Comparison of ENCODE assay signal across 9 mouse cellular contexts in genomic region chr11:77931541-77932433, GRCm38 (mm10). TPM values are rescaled to one million over a fixed set of nuclear protein-coding genes. Genes with fewer than 3 reads are reported as not detected.
DNase-seq lines count a peak whose midpoint lies in the region; ATAC-seq and TF ChIP-seq lines count a peak whose summit lies in the region.
"Had no signal": no experiment of that assay in that cellular context is flagged by ENCODE, and none has a peak within 500 bp of the region (broad histone marks: within the 10 kb centered on the region; RNA-seq: fewer than 3 reads in every experiment).

No protein-coding gene starts in this region.

- peaks cover 70% of the 10 kb centered on the region for H3K27me3 ChIP-seq in heart, postnatal 0 days (ENCODE audit: control insufficient read depth, insufficient read depth, low read length)
- H3K27me3 ChIP-seq in hindbrain, embryonic 14.5 days (ENCODE audit: control insufficient read depth, insufficient read depth, low read length): peaks cover 12% of the 10 kb centered on the region
- H3K27me3 ChIP-seq in midbrain, embryonic 15.5 days (replicated peaks): no peaks in the 10 kb centered on the region

- peak overlapping the region; percentile 68 for H3K4me2 ChIP-seq in heart, postnatal 0 days (ENCODE audit: low read depth, low read length)
- peak overlapping the region; percentile 87 for H3K4me2 ChIP-seq in hindbrain, embryonic 14.5 days (replicated peaks)
- H3K4me2 ChIP-seq in midbrain, embryonic 15.5 days: peak overlapping the region; percentile 76

- intact Hi-C loops in heart, postnatal 25 days (cut with DNase I): no loop called here
- intact Hi-C loops in left cerebral cortex, postnatal 10 days (cut with DNase I): loop anchor here (5.0 kb wide), 2 partner anchors 36 to 44 kb away; no protein-coding TSS in a partner anchor

- 3% methylated on average over 41 of the region's 41 CpGs for WGBS in heart, postnatal 0 days
- 2% methylated on average over 41 of the region's 41 CpGs for WGBS in hindbrain, embryonic 14.5 days
- 1% methylated on average over 41 of the region's 41 CpGs for WGBS in midbrain, embryonic 15.5 days

- H3K36me3 ChIP-seq in heart, postnatal 0 days (replicated peaks; ENCODE audit: control insufficient read depth, insufficient read depth, low read length): no peaks in the 10 kb centered on the region
- no peaks in the 10 kb centered on the region for H3K36me3 ChIP-seq in hindbrain, embryonic 14.5 days (replicated peaks; ENCODE audit: control insufficient read depth, insufficient read depth)
- H3K36me3 ChIP-seq in midbrain, embryonic 15.5 days (replicated peaks): no peaks in the 10 kb centered on the region

- no peak for TF ChIP-seq EP300 in heart, postnatal 0 days (IDR thresholded peaks at IDR 0.05; ENCODE audit: low read depth)

- TF ChIP-seq CTCF in heart, postnatal 0 days (IDR thresholded peaks at IDR 0.05; ENCODE audit: low read depth): no peak

- no peak for DNase-seq in heart, postnatal 0 days (ENCODE audit: low spot score)
- DNase-seq in heart, postnatal 25 days (ENCODE audit: low spot score): no peak
- peak; percentile 33 for DNase-seq in embryo, embryonic 11 days
- no peak for DNase-seq in hindbrain, embryonic 14.5 days (ENCODE audit: low spot score)
- DNase-seq in left cerebral cortex, postnatal 10 days (ENCODE audit: extremely low spot score in 1 of 2, low spot score in 2 of 2): no peak
- DNase-seq in c-Kit-positive CD71-positive TER-119-positive erythroid progenitor cells, embryonic 14.5 days (ENCODE audit: low spot score): no peak
- DNase-seq: heart, postnatal 36 days had no signal

- no peak for ATAC-seq in heart, postnatal 0 days (ENCODE audit: insufficient read depth, low read depth)
- ATAC-seq in hindbrain, embryonic 14.5 days (ENCODE audit: low FRiP score): peak; percentile 6; the same call in 1 of the 2 replicates
- no peak; the same call in 1 of the 2 replicates for ATAC-seq in midbrain, embryonic 15.5 days (replicated peaks)
- no peak for ATAC-seq in inflammation-experienced regulatory T-cells, adult 6 months

- no peaks in the 10 kb centered on the region for H3K9me3 ChIP-seq in heart, postnatal 0 days (replicated peaks; ENCODE audit: control insufficient read depth, low read length)
- H3K9me3 ChIP-seq in hindbrain, embryonic 14.5 days (ENCODE audit: control insufficient read depth, low read length): no peaks in the 10 kb centered on the region
- no peaks in the 10 kb centered on the region for H3K9me3 ChIP-seq in midbrain, embryonic 15.5 days

- H3K9ac ChIP-seq in heart, postnatal 0 days (replicated peaks; ENCODE audit: low read depth, low read length): no peak overlapping the region
- H3K9ac ChIP-seq in hindbrain, embryonic 14.5 days: peak overlapping the region; percentile 95
- H3K9ac ChIP-seq in midbrain, embryonic 15.5 days: peak overlapping the region; percentile 73

- H3K27ac ChIP-seq in heart, postnatal 0 days (ENCODE audit: low read depth): no peak overlapping the region
- H3K27ac ChIP-seq in hindbrain, embryonic 14.5 days: peak overlapping the region; percentile 94
- peak overlapping the region; percentile 86 for H3K27ac ChIP-seq in midbrain, embryonic 15.5 days

- H3K4me3 ChIP-seq in heart, postnatal 0 days (ENCODE audit: low read depth, low read length): peak overlapping the region; percentile 44
- peak overlapping the region; percentile 81 for H3K4me3 ChIP-seq in hindbrain, embryonic 14.5 days (replicated peaks; ENCODE audit: low read length)
- peak overlapping the region; percentile 70 for H3K4me3 ChIP-seq in midbrain, embryonic 15.5 days

- H3K4me1 ChIP-seq in heart, postnatal 0 days (ENCODE audit: control insufficient read depth, insufficient read depth): peaks cover 7% of the 10 kb centered on the region; the same call in 1 of the 2 replicates
- peaks cover 56% of the 10 kb centered on the region for H3K4me1 ChIP-seq in hindbrain, embryonic 14.5 days (replicated peaks; ENCODE audit: control insufficient read depth, insufficient read depth, low read length)
- peaks cover 68% of the 10 kb centered on the region for H3K4me1 ChIP-seq in midbrain, embryonic 15.5 days

RNA-seq across cellular contexts. Expression of gene Sez6, which starts 1.2 kb away (rescaled TPM):
- 0.77 TPM in 1 of 2 replicates, not detected in the other for total RNA-seq in heart, postnatal 0 days (2014; rRNA removed; ENCODE audit: low replicate concordance)
- 0.08 TPM in 1 of 2 replicates, not detected in the other for polyA plus RNA-seq in heart, postnatal 0 days (2015; fragmentation: Nextera tagmentation; extraction: Ambion mirVana)
- total RNA-seq in heart, postnatal 25 days (2021): under 1 TPM; 0.21 to 0.22 TPM
- polyA plus RNA-seq in hindbrain, embryonic 14.5 days (2014; fragmentation: Nextera tagmentation; extraction: Ambion mirVana): 110 TPM in 2 replicates
- polyA plus RNA-seq in midbrain, embryonic 15.5 days (2015; fragmentation: Nextera tagmentation; extraction: Ambion mirVana): 159 and 162 TPM in 2 replicates
- polyA plus RNA-seq in inflammation-experienced regulatory T-cells, adult 6 months (2017; shearing (Covaris generic)): under 1 TPM in 1 of 3 experiments, not detected in 2; 0.24 TPM
- total RNA-seq in left cerebral cortex, postnatal 10 days (2021): 100 to 1,000 TPM; 226 to 231 TPM

RNA-seq across cellular contexts. Expression of gene Pipox, which starts 37.9 kb away (rescaled TPM):
- total RNA-seq in heart, postnatal 0 days (2014; rRNA removed; ENCODE audit: low replicate concordance): 2.4 and 3.7 TPM in 2 replicates
- polyA plus RNA-seq in heart, postnatal 0 days (2015; fragmentation: Nextera tagmentation; extraction: Ambion mirVana): 2.6 and 3.1 TPM in 2 replicates
- 1 to 10 TPM in 1 of 2 experiments, under 1 TPM in 1; 0.52 to 1.3 TPM for total RNA-seq in heart, postnatal 25 days (2021)
- polyA plus RNA-seq in hindbrain, embryonic 14.5 days (2014; fragmentation: Nextera tagmentation; extraction: Ambion mirVana): 2.8 and 6.1 TPM in 2 replicates
- polyA plus RNA-seq in midbrain, embryonic 15.5 days (2015; fragmentation: Nextera tagmentation; extraction: Ambion mirVana): 5.7 and 6.7 TPM in 2 replicates
- polyA plus RNA-seq in inflammation-experienced regulatory T-cells, adult 6 months (2017; shearing (Covaris generic)): 1 to 10 TPM in 1 of 3 experiments, under 1 TPM in 2; 0.43 to 2.7 (median 0.56) TPM
- total RNA-seq in left cerebral cortex, postnatal 10 days (2021): 1 to 10 TPM in 1 of 2 experiments, under 1 TPM in 1; 0.49 to 1.6 TPM

RNA-seq across cellular contexts. Expression of gene Phf12, which starts 50.8 kb away (rescaled TPM):
- 19.2 and 25.1 TPM in 2 replicates for total RNA-seq in heart, postnatal 0 days (2014; rRNA removed; ENCODE audit: low replicate concordance)
- 5.6 and 7.3 TPM in 2 replicates for polyA plus RNA-seq in heart, postnatal 0 days (2015; fragmentation: Nextera tagmentation; extraction: Ambion mirVana)
- 10 to 100 TPM; 23.7 to 28.6 TPM for total RNA-seq in heart, postnatal 25 days (2021)
- polyA plus RNA-seq in hindbrain, embryonic 14.5 days (2014; fragmentation: Nextera tagmentation; extraction: Ambion mirVana): 14.2 and 15.4 TPM in 2 replicates
- 19.2 and 20.7 TPM in 2 replicates for polyA plus RNA-seq in midbrain, embryonic 15.5 days (2015; fragmentation: Nextera tagmentation; extraction: Ambion mirVana)
- 10 to 100 TPM; 21.4 to 37.6 (median 35.3) TPM for polyA plus RNA-seq in inflammation-experienced regulatory T-cells, adult 6 months (2017; shearing (Covaris generic))
- 10 to 100 TPM; 48.9 to 51.4 TPM for total RNA-seq in left cerebral cortex, postnatal 10 days (2021)

Comparison
In these comparisons a context has a peak if more than half of its experiments do, and no peak if none do; other contexts are left out.
1. RNA of gene Sez6, which starts 1.2 kb away (polyA plus RNA-seq): 159 to 162 TPM in midbrain, embryonic 15.5 days and 110 TPM in hindbrain, embryonic 14.5 days; 0.24 TPM in inflammation-experienced regulatory T-cells, adult 6 months and 0.08 TPM in heart, postnatal 0 days; every median in the first group is over 10 times any median in the second.
2. Peak in every context shown above with its lines, with median percentiles within 50 percentile points of each other: H3K4me2 ChIP-seq and H3K4me3 ChIP-seq.